In the genomic region with DNA sequence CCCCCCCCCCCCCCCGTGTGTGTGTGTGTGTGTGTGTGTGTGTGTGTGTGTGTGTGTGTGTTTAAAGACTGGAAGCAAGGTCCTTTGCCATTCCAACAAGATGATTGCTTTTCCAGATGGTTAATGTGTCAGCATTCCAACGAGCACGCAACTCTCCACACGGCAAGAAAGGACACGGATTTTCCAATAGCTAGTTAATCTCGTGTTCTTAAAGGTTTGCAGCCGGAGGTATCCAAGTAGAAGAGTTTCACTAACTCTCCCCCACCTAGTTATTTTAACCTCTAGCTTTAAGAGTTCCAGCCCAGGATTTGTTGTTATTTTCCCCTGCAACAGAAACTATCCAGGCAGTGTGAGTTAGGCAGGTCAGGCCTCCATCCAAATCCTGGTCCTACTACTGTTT, we compare ENCODE assay signal across 8 mouse cellular contexts. TPM values are rescaled to one million over a fixed set of nuclear protein-coding genes. Genes with fewer than 3 reads are reported as not detected.
DNase-seq lines count a peak whose midpoint lies in the region; ATAC-seq and TF ChIP-seq lines count a peak whose summit lies in the region.

No protein-coding gene starts in this region.

- H3K4me1 ChIP-seq in forebrain, postnatal 0 days (ENCODE audit: insufficient read depth): peaks cover 20% of the 10 kb centered on the region; the same call in 1 of the 2 replicates
- H3K4me1 ChIP-seq in midbrain, embryonic 15.5 days: peaks cover 32% of the 10 kb centered on the region

- 0 out of 2 replicates have a peak, but pooled peaks cover 4% of the 10 kb centered on the region for H3K36me3 ChIP-seq in forebrain, postnatal 0 days (ENCODE audit: insufficient read depth)
- peaks cover 12% of the 10 kb centered on the region for H3K36me3 ChIP-seq in midbrain, embryonic 15.5 days (replicated peaks)

- TF ChIP-seq CTCF in forebrain, postnatal 0 days (IDR thresholded peaks at IDR 0.05; ENCODE audit: low read depth): no peak

- H3K9ac ChIP-seq in forebrain, postnatal 0 days: peak overlapping the region; percentile 35; the same call in 1 of the 2 replicates
- no peak overlapping the region for H3K9ac ChIP-seq in midbrain, embryonic 15.5 days

- peak overlapping the region; percentile 90 for H3K4me2 ChIP-seq in forebrain, postnatal 0 days (ENCODE audit: low read depth)
- peak overlapping the region; percentile 66 for H3K4me2 ChIP-seq in midbrain, embryonic 15.5 days

- peak; percentile 57 for DNase-seq in kidney, adult 11 months
- no peak for DNase-seq in kidney, postnatal 10 days
- DNase-seq in forebrain, postnatal 0 days: no peak
- DNase-seq in kidney, adult 9 months: peak; percentile 73
- no peak for DNase-seq in natural killer cell, adult 2 months (ENCODE audit: low spot score in 2 of 2)
- DNase-seq in spleen, postnatal 36 days (ENCODE audit: low spot score in 2 of 2): no peak

- H3K9me3 ChIP-seq in forebrain, postnatal 0 days (ENCODE audit: low read length): no peaks in the 10 kb centered on the region
- H3K9me3 ChIP-seq in midbrain, embryonic 15.5 days: no peaks in the 10 kb centered on the region

- 29% methylated on average over 6 of the region's 7 CpGs for WGBS in forebrain, postnatal 0 days
- 47% methylated on average over 6 of the region's 7 CpGs for WGBS in midbrain, embryonic 15.5 days

- H3K27ac ChIP-seq in forebrain, postnatal 0 days (ENCODE audit: low read depth, low read length): no peak overlapping the region
- no peak overlapping the region for H3K27ac ChIP-seq in midbrain, embryonic 15.5 days

- H3K4me3 ChIP-seq in forebrain, postnatal 0 days (ENCODE audit: low read depth, low read length): peak overlapping the region; percentile 78
- peak overlapping the region; percentile 83 for H3K4me3 ChIP-seq in midbrain, embryonic 15.5 days

- no peak for ATAC-seq in forebrain, postnatal 0 days
- no peak for ATAC-seq in midbrain, embryonic 15.5 days (replicated peaks)
- no peak for ATAC-seq in activated CD4-positive, CD25-positive, alpha-beta regulatory T cell, adult 4 months

- no peaks in the 10 kb centered on the region for H3K27me3 ChIP-seq in forebrain, postnatal 0 days (ENCODE audit: insufficient read depth, low read length)
- no peaks in the 10 kb centered on the region for H3K27me3 ChIP-seq in midbrain, embryonic 15.5 days (replicated peaks)

RNA-seq across cellular contexts. Expression of gene Pkd2, which starts 1.6 kb away (rescaled TPM):
- 19.8 and 25.4 TPM in 2 replicates for total RNA-seq in forebrain, postnatal 0 days (2014; rRNA removed)
- polyA plus RNA-seq in forebrain, postnatal 0 days (2015; fragmentation: Nextera tagmentation; extraction: Ambion mirVana): 4.0 and 6.2 TPM in 2 replicates
- 9.2 TPM in 2 replicates for polyA plus RNA-seq in midbrain, embryonic 15.5 days (2015; fragmentation: Nextera tagmentation; extraction: Ambion mirVana)
- polyA plus RNA-seq in activated CD4-positive, CD25-positive, alpha-beta regulatory T cell, adult 4 months (2017; shearing (Covaris generic)): under 1 TPM in 1 of 2 experiments, not detected in 1; 0.11 TPM

RNA-seq across cellular contexts. Expression of gene Spp1, which starts 25.9 kb away (rescaled TPM):
- total RNA-seq in forebrain, postnatal 0 days (2014; rRNA removed): 28.4 and 80.6 TPM in 2 replicates
- polyA plus RNA-seq in forebrain, postnatal 0 days (2015; fragmentation: Nextera tagmentation; extraction: Ambion mirVana): 60.0 and 67.8 TPM in 2 replicates
- 11.0 and 14.8 TPM in 2 replicates for polyA plus RNA-seq in midbrain, embryonic 15.5 days (2015; fragmentation: Nextera tagmentation; extraction: Ambion mirVana)
- under 1 TPM; 0.93 to 0.94 TPM for polyA plus RNA-seq in activated CD4-positive, CD25-positive, alpha-beta regulatory T cell, adult 4 months (2017; shearing (Covaris generic))

RNA-seq across cellular contexts. Expression of gene BC005561, which starts 47.3 kb away (rescaled TPM):
- 6.6 and 9.1 TPM in 2 replicates for total RNA-seq in forebrain, postnatal 0 days (2014; rRNA removed)
- 4.9 and 6.3 TPM in 2 replicates for polyA plus RNA-seq in forebrain, postnatal 0 days (2015; fragmentation: Nextera tagmentation; extraction: Ambion mirVana)
- 13.2 and 13.3 TPM in 2 replicates for polyA plus RNA-seq in midbrain, embryonic 15.5 days (2015; fragmentation: Nextera tagmentation; extraction: Ambion mirVana)
- polyA plus RNA-seq in activated CD4-positive, CD25-positive, alpha-beta regulatory T cell, adult 4 months (2017; shearing (Covaris generic)): 1 to 10 TPM; 2.4 to 3.0 TPM

Comparison
In these comparisons a context has a peak if more than half of its experiments do, and no peak if none do; other contexts are left out.
1. DNase-seq: peak in kidney, adult 11 months (single experiment) and kidney, adult 9 months (single experiment); none in kidney, postnatal 10 days (single experiment), forebrain, postnatal 0 days (single experiment), natural killer cell, adult 2 months (0 of 2) and spleen, postnatal 36 days (0 of 2).